Mouse (Mus musculus) lung, embryonic 16.5 days (tissue): ENCODE results near the gene Zfp316. TPM values are rescaled to one million over a fixed set of nuclear protein-coding genes. Genes with fewer than 3 reads are reported as not detected.
A peak's percentile ranks its signal among the peaks of the same experiment; 100 is the strongest.

Source experiments
- ATAC-seq: fragments of 200-750 bp; cut with Nextera tagmentation; 2 replicates; pipeline ENCODE4 v1.8.0; 2017; ENCODE audit warnings: low read depth, mild to moderate bottlenecking, moderate library complexity
- H3K27ac ChIP-seq: fragments of 300-500 bp; sonication (generic); 2 replicates; pipeline ENCODE4 v1.5.1; 2014; ENCODE audit warnings: mild to moderate bottlenecking, control low read depth, low read length
- H3K27me3 ChIP-seq: fragments of 300-500 bp; sonication (generic); 2 replicates; pipeline ENCODE4 v1.6.1; 2014; ENCODE audit warnings: low read depth, low read length, mixed read lengths; ENCODE audit not compliant: control insufficient read depth, insufficient read depth
- H3K36me3 ChIP-seq: fragments of 300-500 bp; sonication (generic); 2 replicates; pipeline ENCODE4 v1.6.1; 2014; ENCODE audit warnings: low read length; ENCODE audit not compliant: control insufficient read depth, insufficient read depth
- H3K4me1 ChIP-seq: fragments of 300-500 bp; sonication (generic); replicated peaks from 2 replicates; pipeline ENCODE4 v1.6.1; 2014; ENCODE audit warnings: low read length, mixed read lengths; ENCODE audit not compliant: control insufficient read depth, insufficient read depth
- H3K4me2 ChIP-seq: fragments of 300-500 bp; sonication (generic); 2 replicates; pipeline ENCODE4 v1.6.1; 2014; ENCODE audit warnings: low read depth, low read length, control low read depth
- H3K4me3 ChIP-seq: fragments of 300-500 bp; sonication (generic); 2 replicates; pipeline ENCODE4 v1.5.1; 2014; ENCODE audit warnings: mild to moderate bottlenecking, low read length, control low read depth
- H3K9ac ChIP-seq: fragments of 300-500 bp; sonication (generic); 2 replicates; pipeline ENCODE4 v1.6.1; 2014; ENCODE audit warnings: low read length, control low read depth
- H3K9me3 ChIP-seq: fragments of 300-500 bp; sonication (generic); 2 replicates; pipeline ENCODE4 v1.6.1; 2016; ENCODE audit warnings: low read length; ENCODE audit not compliant: control insufficient read depth
- WGBS: fragments of 180-500 bp; shearing (Covaris S2); extraction: QIAGEN DNeasy Blood & Tissue Kit; methylation state at CpG from one replicate; pipeline ENCODE4 v1.1.7; 2014; 5-methylcytosine and 5-hydroxymethylcytosine counted together
- polyA plus RNA-seq: library from polyadenylated mRNA; unstranded; fragments of >200 nt; fragmentation: Nextera tagmentation; extraction: Ambion mirVana; gene quantifications from 2 replicates; pipeline ENCODE4 v1.2.1, GENCODE M21; 2015

The Zfp316 gene
- polyA plus RNA-seq, result 0.92 and 1.2 TPM in 2 replicates

GRCm38 (mm10) chr5:143269363-143270150, at the start of gene Zfp316:
Gene Zfp316, minus strand, starts transcription at chr5:143270022.
- H3K9me3 ChIP-seq, result no peaks in the 10 kb centered on the region
- peak within 1 kb of the TSS; percentile 84 for H3K9ac ChIP-seq
- WGBS, result under 1% methylated on average over 77 of the region's 79 CpGs
- ATAC-seq, result peak; percentile 84
- peaks cover 11% of the 10 kb centered on the region for H3K4me1 ChIP-seq
- H3K4me3 ChIP-seq, result peak within 1 kb of the TSS; percentile 79
- H3K27ac ChIP-seq, result peak within 1 kb of the TSS; percentile 36; the same call in 1 of the 2 replicates
- H3K4me2 ChIP-seq, result peak within 1 kb of the TSS; percentile 67
- H3K27me3 ChIP-seq, result no peaks in the 10 kb centered on the region
- H3K36me3 ChIP-seq, result no peaks in the 10 kb centered on the region

- no peak for ATAC-seq
- Histone ChIP-seq H3K27ac (no peak overlapping the region), H3K9ac (no peak overlapping the region), H3K4me2 (no peak overlapping the region), H3K36me3 (peaks cover 41% of the 10 kb centered on the region), H3K4me3 (no peak overlapping the region), H3K27me3 (no peaks in the 10 kb centered on the region), H3K9me3 (no peaks in the 10 kb centered on the region), H3K4me1 (peaks cover 12% of the 10 kb centered on the region)
- WGBS, result 82% methylated on average over 8 of the region's 8 CpGs
Measured at GRCm38 (mm10) chr5:143317288-143317610, 47.4 kb upstream of the Zfp316 start.

GRCm38 (mm10) chr5:143316605-143317287, 46.9 kb upstream of the Zfp316 start:
- no peak for ATAC-seq
- Histone ChIP-seq H3K4me1 (peaks cover 12% of the 10 kb centered on the region), H3K9me3 (no peaks in the 10 kb centered on the region), H3K4me3 (no peak overlapping the region), H3K27ac (no peak overlapping the region), H3K9ac (no peak overlapping the region), H3K4me2 (no peak overlapping the region), H3K27me3 (no peaks in the 10 kb centered on the region), H3K36me3 (peaks cover 41% of the 10 kb centered on the region)
- 90% methylated on average over 5 of the region's 5 CpGs for WGBS

GRCm38 (mm10) chr5:143315514-143315888, 45.7 kb upstream of the Zfp316 start:
- Histone ChIP-seq H3K9me3 (no peaks in the 10 kb centered on the region), H3K27me3 (no peaks in the 10 kb centered on the region), H3K9ac (peak overlapping the region; percentile 38), H3K27ac (no peak overlapping the region), H3K4me1 (peaks cover 12% of the 10 kb centered on the region), H3K4me2 (peak overlapping the region; percentile 51), H3K4me3 (peak overlapping the region; percentile 87), H3K36me3 (peaks cover 42% of the 10 kb centered on the region)
- 10% methylated on average over 8 of the region's 8 CpGs for WGBS
- ATAC-seq, result peak; percentile 37

GRCm38 (mm10) chr5:143314730-143315513, 45.1 kb upstream of the Zfp316 start, which contains the start of gene E130309D02Rik:
Gene E130309D02Rik, minus strand, starts transcription at chr5:143315360.
- ATAC-seq, result peak; percentile 91
- peaks cover 42% of the 10 kb centered on the region for H3K36me3 ChIP-seq

GRCm38 (mm10) chr5:143314183-143314729, 44.4 kb upstream of the Zfp316 start:
- no peak for ATAC-seq
- H3K9ac ChIP-seq, result peak overlapping the region; percentile 94
- 3% methylated on average over 16 of the region's 16 CpGs for WGBS
- peak overlapping the region; percentile 91 for H3K4me2 ChIP-seq
- H3K27me3 ChIP-seq, result no peaks in the 10 kb centered on the region
- no peaks in the 10 kb centered on the region for H3K9me3 ChIP-seq
- H3K36me3 ChIP-seq, result peaks cover 47% of the 10 kb centered on the region
- H3K4me3 ChIP-seq, result peak overlapping the region; percentile 87
- peaks cover 12% of the 10 kb centered on the region for H3K4me1 ChIP-seq
- H3K27ac ChIP-seq, result peak overlapping the region; percentile 93

More at GRCm38 (mm10) chr5:143314730-143315513, 45.1 kb upstream of the Zfp316 start, which contains the start of gene E130309D02Rik:
- H3K4me1 ChIP-seq, result peaks cover 12% of the 10 kb centered on the region
- H3K4me2 ChIP-seq, result peak within 1 kb of the TSS; percentile 91
- peak within 1 kb of the TSS; percentile 93 for H3K27ac ChIP-seq
- peak within 1 kb of the TSS; percentile 87 for H3K4me3 ChIP-seq
- peak within 1 kb of the TSS; percentile 94 for H3K9ac ChIP-seq
- no peaks in the 10 kb centered on the region for H3K27me3 ChIP-seq
- H3K9me3 ChIP-seq, result no peaks in the 10 kb centered on the region
- WGBS, result under 1% methylated on average over 83 of the region's 101 CpGs

GRCm38 (mm10) chr5:143311886-143312285, 42.1 kb upstream of the Zfp316 start:
- H3K4me1 ChIP-seq, result peaks cover 12% of the 10 kb centered on the region
- 61% methylated on average over 8 of the region's 8 CpGs for WGBS
- ATAC-seq, result no peak
- H3K27me3 ChIP-seq, result no peaks in the 10 kb centered on the region
- peaks cover 46% of the 10 kb centered on the region for H3K36me3 ChIP-seq
- no peak overlapping the region for H3K27ac ChIP-seq
- H3K9me3 ChIP-seq, result no peaks in the 10 kb centered on the region
- no peak overlapping the region for H3K4me3 ChIP-seq
- H3K9ac ChIP-seq, result no peak overlapping the region
- no peak overlapping the region for H3K4me2 ChIP-seq

- Histone ChIP-seq H3K4me2 (no peak overlapping the region), H3K9me3 (no peaks in the 10 kb centered on the region), H3K27me3 (no peaks in the 10 kb centered on the region), H3K36me3 (peaks cover 52% of the 10 kb centered on the region), H3K9ac (no peak overlapping the region), H3K4me3 (no peak overlapping the region), H3K27ac (no peak overlapping the region), H3K4me1 (peaks cover 9% of the 10 kb centered on the region)
- ATAC-seq, result no peak
- WGBS, result 92% methylated on average over 7 of the region's 7 CpGs
Measured at GRCm38 (mm10) chr5:143309916-143310315, 40.1 kb upstream of the Zfp316 start.
